Mouse (Mus musculus) kidney, postnatal 36 days (tissue): ENCODE measurements around the gene Plaur.
"Not testable (repeated sequence)": the region's sequence is repeated elsewhere in the genome, so short reads cannot be mapped to it uniquely, and the experiment has no call there.

Source experiments
- DNase-seq, 2 experiments: peaks; one replicate each; pipeline ENCODE4 v3.0.0; 2021 to 2022; ENCODE audit warnings: mixed read lengths in 2 of 2

Plaur gene

DNA sequence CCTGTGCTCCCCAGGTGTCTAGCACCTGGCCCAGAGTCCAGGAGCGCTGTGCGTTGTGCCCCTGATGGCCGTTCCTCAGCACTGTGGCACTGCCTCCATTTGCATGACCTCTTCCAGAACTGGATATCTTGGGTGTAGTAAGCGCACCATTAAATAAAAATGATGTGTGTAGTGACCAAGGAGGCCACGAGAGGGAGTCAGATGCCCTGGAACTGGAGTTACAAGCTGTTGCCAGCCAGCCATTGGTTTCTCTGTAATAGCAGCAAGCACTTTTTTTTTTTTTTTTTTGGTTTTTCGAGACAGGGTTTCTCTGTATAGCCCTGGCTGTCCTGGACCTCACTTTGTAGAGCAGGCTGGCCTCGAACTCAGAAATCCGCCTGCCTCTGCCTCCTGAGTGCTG, 54.0 kb downstream of the Plaur start:
- DNase-seq = peak in 1 of 2 experiments; percentile 56

DNA sequence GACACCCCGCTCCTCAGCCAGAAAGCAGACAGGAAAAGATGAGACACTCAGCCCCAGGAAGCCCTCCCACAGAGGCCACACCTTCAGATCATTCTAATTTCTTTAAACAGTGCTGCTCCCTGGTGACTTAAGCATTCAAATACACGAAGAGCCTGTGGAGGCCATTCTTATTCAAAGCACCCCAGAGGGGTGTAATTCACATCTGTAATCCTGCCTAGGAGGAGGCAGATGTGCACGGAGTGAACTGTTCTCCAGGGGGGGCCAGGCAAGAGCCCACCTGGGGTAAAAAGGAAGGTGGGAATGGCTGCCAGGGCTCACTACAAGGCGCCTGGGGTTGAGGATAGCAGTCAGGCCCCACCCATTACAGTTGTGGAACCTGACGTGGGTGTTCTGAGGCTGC, 54.8 kb downstream of the Plaur start:
- no peak for DNase-seq

DNA sequence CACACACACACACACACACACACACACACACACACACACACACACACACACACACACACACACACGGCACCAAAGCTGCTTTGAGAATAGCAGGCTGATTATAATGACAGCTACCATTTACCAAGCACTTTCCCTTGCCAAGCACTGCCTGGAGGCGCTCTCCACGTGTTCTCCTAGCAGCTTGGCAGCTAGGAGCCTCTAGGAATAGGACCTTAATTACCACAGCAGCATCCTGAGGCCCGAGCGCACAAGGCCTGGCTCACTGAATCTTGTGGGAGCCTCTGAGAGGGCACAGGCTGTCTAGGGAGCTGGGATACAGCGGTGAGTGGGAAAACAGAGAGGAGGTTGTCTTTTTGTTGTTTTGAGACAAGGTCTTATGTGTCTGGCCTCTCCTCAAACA, 55.4 kb downstream of the Plaur start:
- DNase-seq = no peak

- DNase-seq = no peak
Measured at GRCm38 (mm10) chr7:24519130-24519529, 56.8 kb downstream of the Plaur start.

- not testable (repeated sequence) for DNase-seq
Measured at GRCm38 (mm10) chr7:24520054-24520453, 57.8 kb downstream of the Plaur start.

DNA sequence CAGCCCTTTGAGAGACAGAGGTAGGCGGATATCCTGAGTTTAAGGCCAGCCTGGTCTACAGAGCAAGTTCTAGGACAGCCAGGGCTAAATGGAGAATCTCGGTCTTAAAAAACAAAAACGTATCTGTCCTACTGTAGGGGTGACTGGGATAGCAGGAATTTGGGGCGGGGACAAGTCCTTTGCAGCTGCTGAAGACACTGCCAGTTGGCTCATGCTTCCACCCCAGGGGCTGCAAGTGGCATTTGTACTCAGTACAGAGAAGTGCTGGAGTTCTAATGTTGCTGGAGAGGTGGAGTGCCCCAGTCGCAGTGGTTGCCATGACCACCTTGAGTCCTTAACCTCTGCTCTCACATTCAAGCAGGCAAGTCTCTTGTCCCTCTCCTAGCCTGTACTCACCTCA, 60.5 kb downstream of the Plaur start:
- DNase-seq = no peak

DNA sequence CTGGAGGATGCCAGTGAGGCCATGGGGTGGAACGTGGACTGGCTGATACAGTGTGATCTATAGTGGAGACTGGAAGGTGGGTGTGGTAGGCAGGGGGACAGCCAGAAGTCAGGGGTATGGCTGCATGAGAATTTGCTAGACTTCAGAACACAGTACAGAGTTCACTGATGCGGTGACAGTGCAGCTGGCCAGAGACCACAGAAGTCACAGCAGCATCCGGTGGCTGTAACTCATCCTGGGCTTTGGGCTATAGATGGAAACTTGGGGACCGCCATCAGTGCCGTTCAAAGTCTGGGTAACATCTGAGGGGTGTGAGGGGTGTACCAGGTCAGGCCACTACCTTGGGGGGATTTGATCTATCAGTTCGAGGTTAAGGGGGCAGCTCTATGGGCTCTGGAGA, 61.4 kb downstream of the Plaur start:
- no peak for DNase-seq

DNA sequence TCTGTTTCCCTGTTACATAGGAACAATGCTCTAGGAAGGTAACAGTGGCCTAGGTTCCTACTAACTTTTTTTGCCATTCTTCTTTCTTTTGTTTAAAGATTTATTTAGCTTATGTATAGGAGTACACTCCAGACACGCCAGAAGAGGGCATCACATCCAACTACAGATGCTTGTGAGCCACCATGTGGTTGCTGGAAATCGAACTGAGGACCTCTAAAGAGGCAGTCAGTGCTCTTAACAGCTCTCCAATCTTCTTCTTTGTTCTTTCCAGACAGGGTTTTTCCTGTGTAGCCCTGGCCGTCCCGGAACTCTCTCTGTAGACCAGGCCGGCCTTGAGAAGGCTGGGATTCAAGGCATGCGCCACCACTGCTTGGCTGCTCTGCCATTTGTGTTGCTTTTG, 62.7 kb downstream of the Plaur start:
- DNase-seq = no peak
